ENCODE assay signal across 8 mouse cellular contexts in the genomic region with DNA sequence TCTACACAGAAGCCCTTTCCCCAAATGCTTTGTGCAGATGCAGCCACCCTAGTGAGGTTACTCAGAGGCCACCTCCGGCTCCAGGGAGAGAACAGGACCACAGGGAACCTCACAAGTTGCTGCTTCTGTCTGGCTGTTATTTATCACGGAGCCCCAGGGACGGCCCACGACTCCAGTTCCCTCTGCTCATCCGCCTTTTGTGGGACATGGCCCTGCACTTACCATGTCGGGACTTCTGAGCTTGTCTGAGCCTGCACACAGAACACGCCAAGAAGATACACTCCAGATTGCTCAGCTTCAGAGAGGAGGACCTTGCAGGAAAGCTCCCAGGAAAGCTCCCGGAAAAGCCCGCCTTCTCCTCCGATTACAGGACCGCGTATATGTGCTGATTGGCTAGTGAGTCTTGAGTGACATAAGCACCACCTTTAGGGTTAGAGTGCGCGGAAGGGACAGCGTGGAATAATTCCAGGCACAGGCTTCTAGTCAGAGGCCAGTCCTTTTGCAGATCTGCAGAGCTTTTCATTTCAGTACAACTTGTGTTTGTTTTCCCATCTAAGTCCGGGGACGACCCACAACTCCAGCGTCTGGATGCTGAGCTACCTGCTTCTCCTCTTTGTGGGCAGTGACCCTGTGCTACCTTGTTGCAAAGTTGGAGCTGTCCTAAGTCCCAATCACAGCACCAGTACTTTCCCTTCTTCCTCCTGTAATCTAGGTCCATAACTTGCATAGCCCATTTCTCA. TPM values are rescaled to one million over a fixed set of nuclear protein-coding genes. Genes with fewer than 3 reads are reported as not detected.
DNase-seq lines count a peak whose midpoint lies in the region; ATAC-seq and TF ChIP-seq lines count a peak whose summit lies in the region.
"Not testable (repeated sequence)": the region's sequence is repeated elsewhere in the genome, so short reads cannot be mapped to it uniquely, and the experiment has no call there.

TSS of gene Zfp442 (minus strand) at position 307 of the 740 bp plus-strand sequence.

- WGBS in hindbrain, embryonic 15.5 days: under 1% methylated on average over 18 of the region's 18 CpGs

- peak; percentile 4 for DNase-seq in WW6 (ENCODE audit: low read depth, low spot score)
- DNase-seq in cerebellum, postnatal 4 days (ENCODE audit: low spot score in 2 of 2): peak; percentile 19 to 47
- peak; percentile 78 for DNase-seq in gastrocnemius, adult 2 months
- DNase-seq in layer of hippocampus, postnatal 36 days: peak; percentile 60 to 65
- peak; percentile 68 for DNase-seq in lung, postnatal 14 days
- DNase-seq in ovary, postnatal 36 days (ENCODE audit: low spot score): peak; percentile 59
- DNase-seq in thymus, postnatal 25 days: peak; percentile 43

- H3K27me3 ChIP-seq in hindbrain, embryonic 15.5 days: not testable (repeated sequence)

- H3K4me1 ChIP-seq in hindbrain, embryonic 15.5 days (replicated peaks): not testable (repeated sequence)

- H3K9ac ChIP-seq in hindbrain, embryonic 15.5 days: peak within 1 kb of the TSS; percentile 44

- H3K36me3 ChIP-seq in hindbrain, embryonic 15.5 days: not testable (repeated sequence)

- ATAC-seq in hindbrain, embryonic 15.5 days (ENCODE audit: low FRiP score, low read depth): peak; percentile 100

- not testable (repeated sequence) for H3K9me3 ChIP-seq in hindbrain, embryonic 15.5 days

- peak within 1 kb of the TSS; percentile 80 for H3K27ac ChIP-seq in gastrocnemius, adult 2 months
- H3K27ac ChIP-seq in hindbrain, embryonic 15.5 days (replicated peaks): peak within 1 kb of the TSS; percentile 63

- H3K4me3 ChIP-seq in gastrocnemius, adult 2 months: peak within 1 kb of the TSS; percentile 78
- H3K4me3 ChIP-seq in hindbrain, embryonic 15.5 days: peak within 1 kb of the TSS; percentile 54

- intact Hi-C loops in gastrocnemius, adult 2 months (cut with DNase I): not testable (repeated sequence)

- TF ChIP-seq CTCF in gastrocnemius, adult 2 months (IDR thresholded peaks at IDR 0.05): not testable (repeated sequence)

- H3K4me2 ChIP-seq in hindbrain, embryonic 15.5 days: peak within 1 kb of the TSS; percentile 63

RNA-seq across cellular contexts. Expression of gene Zfp442, which starts in this region (rescaled TPM):
- 1 to 10 TPM; 1.7 to 2.3 TPM for total RNA-seq in gastrocnemius, adult 2 months (2021)
- polyA plus RNA-seq in hindbrain, embryonic 15.5 days (2015; fragmentation: Nextera tagmentation; extraction: Ambion mirVana): 7.3 and 7.4 TPM in 2 replicates
- total RNA-seq in layer of hippocampus, postnatal 36 days (2021): 10 to 100 TPM in 1 of 2 experiments, 1 to 10 TPM in 1; 9.1 to 10.3 TPM

Comparison
In these comparisons a context has a peak if more than half of its experiments do, and no peak if none do; other contexts are left out.
1. Peak in every context shown above with its lines: DNase-seq, ATAC-seq, H3K4me3 ChIP-seq and H3K27ac ChIP-seq.
2. DNase-seq: peak in every context shown above with its lines; median percentile 78 in gastrocnemius, adult 2 months; 68 in lung, postnatal 14 days; 62 in layer of hippocampus, postnatal 36 days; 59 in ovary, postnatal 36 days; 43 in thymus, postnatal 25 days; 33 in cerebellum, postnatal 4 days; 4 in WW6.